Mouse (Mus musculus): ENCODE results near the gene 2510039O18Rik. TPM values are rescaled to one million over a fixed set of nuclear protein-coding genes. Genes with fewer than 3 reads are reported as not detected.
A peak's percentile ranks its signal among the peaks of the same experiment; 100 is the strongest.

2510039O18Rik gene
- total RNA-seq (2017) = 41.3 to 61.2 TPM (median 48.2 TPM) in 3 replicates

DNA sequence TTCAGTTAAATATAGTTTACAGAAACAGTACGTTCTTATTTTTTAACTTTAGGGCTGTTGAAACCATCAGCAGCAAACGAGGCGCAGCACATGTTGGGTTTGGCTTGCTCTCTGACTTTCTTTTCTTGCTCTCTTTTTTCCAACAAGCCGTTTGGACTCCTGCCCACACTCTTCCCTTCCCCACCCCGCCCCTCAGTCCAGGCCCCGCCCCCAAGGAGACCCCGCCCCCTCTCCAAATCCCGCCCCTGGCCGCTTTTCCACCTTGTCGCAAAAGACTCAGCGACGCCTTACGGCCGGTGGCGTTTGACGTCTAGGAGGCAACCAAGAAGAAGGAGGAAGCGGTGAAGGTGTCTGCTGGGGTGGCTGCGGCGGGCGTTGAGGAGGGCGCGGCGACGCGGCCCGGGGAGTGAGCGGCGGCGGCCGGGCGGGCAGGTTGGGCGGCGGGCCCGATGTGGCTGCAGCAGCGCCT, at the start of gene 2510039O18Rik:
Gene 2510039O18Rik (plus strand): TSS at position 320 of the 469 bp plus-strand sequence.
- ATAC-seq (replicated peaks; ENCODE audit: insufficient number of reproducible peaks, low FRiP score, low TSS enrichment, poor library complexity, severe bottlenecking) = peak; percentile 86

- no peak for ATAC-seq (replicated peaks; ENCODE audit: insufficient number of reproducible peaks, low FRiP score, low TSS enrichment, poor library complexity, severe bottlenecking)
These were observed 44.8 kb upstream of the 2510039O18Rik start for GRCm38 (mm10) chr4:147895815-147896330.

- no peak for ATAC-seq (replicated peaks; ENCODE audit: insufficient number of reproducible peaks, low FRiP score, low TSS enrichment, poor library complexity, severe bottlenecking)
These were observed 44.3 kb upstream of the 2510039O18Rik start for GRCm38 (mm10) chr4:147896411-147896810.

- no peak for ATAC-seq (replicated peaks; ENCODE audit: insufficient number of reproducible peaks, low FRiP score, low TSS enrichment, poor library complexity, severe bottlenecking)
These were observed 43.3 kb upstream of the 2510039O18Rik start for GRCm38 (mm10) chr4:147897348-147897747.

DNA sequence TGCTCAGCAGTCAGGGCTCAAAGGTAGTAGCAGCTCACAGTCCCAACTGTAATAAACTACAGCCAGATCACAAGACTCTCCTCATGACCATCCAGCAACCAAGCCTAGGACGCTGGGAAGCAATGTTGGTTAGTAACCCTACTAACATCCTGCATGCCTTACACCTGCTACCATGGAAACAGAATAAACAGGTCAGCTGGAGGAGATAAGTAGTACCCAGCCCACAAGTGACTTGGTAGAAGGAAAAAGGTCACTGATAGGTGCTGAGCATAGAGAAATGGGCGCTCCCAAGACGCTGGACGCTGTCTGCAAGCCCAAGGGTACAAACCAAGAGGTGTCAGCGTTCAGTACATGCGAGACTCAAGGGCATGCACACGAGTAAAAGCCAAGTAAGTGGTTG, 40.2 kb upstream of the 2510039O18Rik start:
- ATAC-seq (replicated peaks; ENCODE audit: insufficient number of reproducible peaks, low FRiP score, low TSS enrichment, poor library complexity, severe bottlenecking) = no peak

DNA sequence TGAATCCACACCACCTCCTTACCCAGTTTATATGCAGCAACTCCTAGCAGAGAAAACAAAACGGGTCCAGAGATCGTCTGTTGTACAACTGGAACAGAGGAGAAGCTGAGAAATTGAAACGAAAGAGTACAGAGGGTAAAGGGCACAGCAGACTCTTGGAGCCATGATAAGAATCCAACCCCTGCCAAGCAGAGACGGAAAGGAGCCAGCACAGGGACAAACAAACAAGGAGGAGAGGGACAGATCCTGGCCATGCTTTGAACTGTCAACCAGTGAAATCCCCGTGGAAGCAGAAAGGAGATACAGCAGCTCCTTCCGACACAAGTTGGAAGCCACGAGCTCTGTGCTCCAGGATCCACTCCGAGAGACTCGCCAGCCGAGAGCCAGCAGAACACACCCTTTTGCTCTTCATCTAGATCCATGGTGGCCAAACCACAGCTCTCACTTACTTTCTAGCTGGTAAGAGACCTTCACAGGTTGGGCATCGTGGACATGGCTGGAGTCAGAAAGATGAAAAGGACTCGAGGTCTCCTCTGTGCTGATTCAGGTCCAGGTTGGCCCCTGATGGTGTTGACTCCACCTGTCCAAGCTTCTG, 37.7 kb upstream of the 2510039O18Rik start:
- no peak for ATAC-seq (replicated peaks; ENCODE audit: insufficient number of reproducible peaks, low FRiP score, low TSS enrichment, poor library complexity, severe bottlenecking)

DNA sequence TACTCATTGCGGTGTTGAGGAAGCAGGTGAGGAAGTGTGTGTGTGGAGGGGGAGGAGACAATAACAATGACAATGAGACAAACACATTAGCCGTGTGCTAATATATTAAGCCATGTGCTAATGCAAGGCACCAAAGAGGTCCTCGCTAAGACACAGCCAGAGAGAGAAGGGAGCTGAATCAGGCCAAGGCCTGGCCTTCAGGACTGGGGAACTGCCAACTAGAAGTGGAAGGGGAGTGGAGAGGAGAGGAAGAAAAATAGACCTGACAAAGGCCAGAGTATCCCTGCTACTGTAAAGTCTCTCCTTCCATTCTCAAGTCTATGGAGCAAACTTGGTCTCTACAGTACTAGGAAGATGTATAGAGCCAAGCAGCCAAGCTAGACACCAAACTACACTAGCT, 37.1 kb upstream of the 2510039O18Rik start:
- ATAC-seq (replicated peaks; ENCODE audit: insufficient number of reproducible peaks, low FRiP score, low TSS enrichment, poor library complexity, severe bottlenecking) = no peak

DNA sequence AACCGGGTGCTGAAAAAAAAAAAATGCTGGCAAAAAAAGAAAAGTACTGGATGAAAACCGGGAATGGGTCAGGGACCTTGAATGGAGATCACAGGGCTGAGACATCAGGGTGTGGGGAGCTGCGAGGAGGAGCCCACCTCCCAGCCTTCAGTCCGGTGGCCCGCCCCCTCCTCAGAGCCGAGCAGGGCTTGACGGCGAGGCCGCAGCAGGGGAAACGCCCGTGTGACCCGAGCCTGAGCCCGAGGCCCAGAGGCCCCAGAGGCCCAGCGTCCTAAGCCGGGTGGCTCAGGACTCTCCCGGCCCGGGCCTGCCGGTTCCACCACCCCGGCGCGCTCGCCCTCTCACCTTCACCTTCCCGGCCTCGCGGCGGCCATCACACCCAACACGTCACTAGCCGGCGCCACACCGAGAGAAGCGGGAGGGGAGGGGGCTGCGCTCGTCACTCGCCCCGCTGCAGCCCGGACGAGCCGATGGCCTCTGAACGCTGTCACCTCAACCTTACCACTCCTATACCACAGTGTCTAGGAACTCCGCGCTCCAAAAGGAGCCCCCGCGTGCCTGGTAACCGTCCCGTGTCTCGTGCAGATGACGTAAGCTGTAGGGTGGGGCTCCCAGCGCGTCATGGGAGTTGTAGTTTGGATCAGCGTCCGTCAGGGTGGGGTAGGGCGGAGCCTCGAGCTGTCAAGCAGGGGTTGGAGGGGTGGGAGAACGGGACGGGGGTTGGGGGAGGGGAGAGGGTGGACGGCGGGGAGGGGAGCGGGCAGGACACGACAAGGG, 36.2 kb upstream of the 2510039O18Rik start, which contains the start of gene Mfn2:
Gene Mfn2 (minus strand): TSS at position 392 of the 777 bp plus-strand sequence.
- peak; percentile 89 for ATAC-seq (replicated peaks; ENCODE audit: insufficient number of reproducible peaks, low FRiP score, low TSS enrichment, poor library complexity, severe bottlenecking)

DNA sequence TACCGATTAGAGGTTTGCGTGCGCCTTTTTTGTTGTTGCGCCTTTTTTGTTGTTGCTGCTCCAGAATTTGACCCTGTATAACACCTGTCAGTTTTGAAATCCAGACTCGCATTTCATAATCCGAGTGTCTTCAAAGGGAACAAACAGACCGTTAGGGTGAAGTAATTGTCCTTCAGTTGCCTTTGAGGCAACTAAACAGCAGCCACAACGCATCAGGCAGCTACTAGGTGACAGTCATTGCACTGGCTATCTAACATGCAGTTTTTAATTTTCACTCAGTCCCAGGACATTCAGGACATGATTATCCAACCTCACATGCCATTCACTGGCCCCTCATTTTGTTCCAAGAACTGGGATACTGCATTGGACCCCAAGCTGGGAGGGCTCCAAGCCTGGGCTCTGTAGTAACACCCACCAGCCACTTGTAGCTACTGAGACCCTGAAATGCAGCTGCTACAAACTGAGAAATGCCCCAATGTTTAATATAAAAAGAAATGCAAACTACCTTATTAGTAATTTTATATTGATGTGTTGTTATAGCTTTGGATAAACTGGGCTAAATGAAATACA, 35.5 kb upstream of the 2510039O18Rik start:
- no peak for ATAC-seq (replicated peaks; ENCODE audit: insufficient number of reproducible peaks, low FRiP score, low TSS enrichment, poor library complexity, severe bottlenecking)

- ATAC-seq (replicated peaks; ENCODE audit: insufficient number of reproducible peaks, low FRiP score, low TSS enrichment, poor library complexity, severe bottlenecking) = no peak
These were observed 34.5 kb upstream of the 2510039O18Rik start for GRCm38 (mm10) chr4:147906230-147906629.

- no peak for ATAC-seq (replicated peaks; ENCODE audit: insufficient number of reproducible peaks, low FRiP score, low TSS enrichment, poor library complexity, severe bottlenecking)
These were observed 31.2 kb upstream of the 2510039O18Rik start for GRCm38 (mm10) chr4:147909486-147909885.

DNA sequence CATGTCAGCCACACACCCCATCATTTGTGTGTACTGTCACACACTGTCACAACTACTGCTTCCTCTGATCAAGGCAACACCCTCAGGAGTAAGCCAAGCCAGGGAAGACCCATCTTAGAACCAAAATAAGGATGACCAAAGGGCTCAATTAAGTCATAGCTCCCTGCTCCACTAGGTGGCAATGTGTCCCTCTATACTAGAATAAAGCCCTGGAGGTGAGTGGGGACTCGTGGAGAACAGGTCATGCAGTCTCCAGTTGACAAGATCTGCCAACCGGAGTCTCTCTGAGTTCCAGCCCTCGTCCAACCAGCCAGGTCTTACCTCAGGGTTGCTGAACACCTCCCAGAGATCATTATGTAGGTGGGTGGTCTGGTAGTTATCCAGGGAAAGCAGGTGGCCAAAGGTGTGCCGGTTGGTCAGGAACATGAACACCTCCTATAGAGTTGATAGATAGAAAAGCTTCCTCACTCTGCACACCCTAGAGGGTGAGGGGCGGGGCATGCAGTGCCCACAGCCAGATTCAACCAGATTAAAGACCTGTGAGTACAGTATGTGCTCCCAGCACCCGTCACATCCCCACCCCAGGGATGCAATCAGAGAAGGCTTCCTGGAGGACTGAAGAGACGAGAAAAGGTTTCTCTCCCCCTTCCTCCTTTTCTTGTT, 22.1 kb upstream of the 2510039O18Rik start:
- ATAC-seq (replicated peaks; ENCODE audit: insufficient number of reproducible peaks, low FRiP score, low TSS enrichment, poor library complexity, severe bottlenecking) = peak; percentile 36; the same call in 1 of the 2 replicates

- ATAC-seq (replicated peaks; ENCODE audit: insufficient number of reproducible peaks, low FRiP score, low TSS enrichment, poor library complexity, severe bottlenecking) = no peak
These were observed 19.7 kb upstream of the 2510039O18Rik start for GRCm38 (mm10) chr4:147920973-147921372.

GRCm38 (mm10) chr4:147922341-147922740, 18.4 kb upstream of the 2510039O18Rik start:
- ATAC-seq (replicated peaks; ENCODE audit: insufficient number of reproducible peaks, low FRiP score, low TSS enrichment, poor library complexity, severe bottlenecking) = no peak

GRCm38 (mm10) chr4:147927705-147928104, 13.0 kb upstream of the 2510039O18Rik start:
- no peak for ATAC-seq (replicated peaks; ENCODE audit: insufficient number of reproducible peaks, low FRiP score, low TSS enrichment, poor library complexity, severe bottlenecking)

DNA sequence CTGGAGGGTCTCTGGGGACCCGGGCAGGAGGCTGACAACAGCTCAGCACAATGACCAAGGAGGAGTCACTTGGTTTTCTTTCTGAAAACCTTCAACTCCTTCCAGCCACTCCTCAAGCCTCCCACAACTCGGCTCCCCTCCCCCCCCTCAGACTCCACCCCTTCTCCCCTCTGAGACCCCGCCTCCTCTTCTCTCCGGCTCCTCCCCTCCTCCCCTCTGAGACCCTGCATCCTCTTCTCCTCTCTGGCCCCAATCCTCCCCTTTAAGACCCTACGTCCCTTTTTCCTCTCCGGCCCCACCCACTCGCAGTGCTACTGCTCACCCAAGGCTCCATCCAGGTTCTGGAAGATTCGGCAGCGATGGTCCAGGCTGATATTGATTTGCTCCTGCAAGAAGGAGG, 12.6 kb upstream of the 2510039O18Rik start:
- no peak for ATAC-seq (replicated peaks; ENCODE audit: insufficient number of reproducible peaks, low FRiP score, low TSS enrichment, poor library complexity, severe bottlenecking)

DNA sequence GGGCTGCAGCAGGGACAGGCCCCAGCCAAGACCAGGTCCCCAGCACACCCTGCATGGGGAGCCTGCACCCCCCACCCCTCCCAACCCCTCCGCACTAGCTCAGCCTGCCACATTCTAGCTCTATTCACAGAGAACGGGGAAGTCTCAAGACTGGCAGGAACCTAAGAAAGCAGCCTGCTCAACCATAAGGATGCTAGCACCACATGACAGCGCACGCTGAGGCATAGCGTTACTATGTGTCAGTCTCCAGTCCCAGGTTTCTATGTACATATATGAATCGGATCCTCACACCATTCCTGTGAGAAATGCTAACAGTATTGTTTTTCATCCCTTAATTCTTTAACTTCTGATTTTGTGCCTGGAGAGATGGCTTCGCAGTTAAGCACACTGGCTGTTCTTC, 12.2 kb upstream of the 2510039O18Rik start:
- no peak for ATAC-seq (replicated peaks; ENCODE audit: insufficient number of reproducible peaks, low FRiP score, low TSS enrichment, poor library complexity, severe bottlenecking)

GRCm38 (mm10) chr4:147930946-147931345, 9.7 kb upstream of the 2510039O18Rik start:
- ATAC-seq (replicated peaks; ENCODE audit: insufficient number of reproducible peaks, low FRiP score, low TSS enrichment, poor library complexity, severe bottlenecking) = no peak

- no peak for ATAC-seq (replicated peaks; ENCODE audit: insufficient number of reproducible peaks, low FRiP score, low TSS enrichment, poor library complexity, severe bottlenecking)
These were observed 6.6 kb upstream of the 2510039O18Rik start for GRCm38 (mm10) chr4:147934134-147934533.

All from monocyte, adult 5-6 weeks (primary cell).